Mouse (Mus musculus) erythroid progenitor cell, adult 5-6 weeks (primary cell): ENCODE measurements at regions not wholly inside any gene's neighbourhood (a gene's known extent, or its start where the extent isn't known, plus 50 kb on each side); places are given as distances from the start of the nearest gene placed in this dataset.
A peak's percentile ranks its signal among the peaks of the same experiment; 100 is the strongest.

Experiments used
- ATAC-seq: replicated peaks from 2 replicates; pipeline ENCODE4 v1.8.0; 2016; ENCODE audit warnings: moderate number of reproducible peaks, mild to moderate bottlenecking, moderate TSS enrichment, inconsistent platforms; ENCODE audit not compliant: poor library complexity, low FRiP score, severe bottlenecking

DNA sequence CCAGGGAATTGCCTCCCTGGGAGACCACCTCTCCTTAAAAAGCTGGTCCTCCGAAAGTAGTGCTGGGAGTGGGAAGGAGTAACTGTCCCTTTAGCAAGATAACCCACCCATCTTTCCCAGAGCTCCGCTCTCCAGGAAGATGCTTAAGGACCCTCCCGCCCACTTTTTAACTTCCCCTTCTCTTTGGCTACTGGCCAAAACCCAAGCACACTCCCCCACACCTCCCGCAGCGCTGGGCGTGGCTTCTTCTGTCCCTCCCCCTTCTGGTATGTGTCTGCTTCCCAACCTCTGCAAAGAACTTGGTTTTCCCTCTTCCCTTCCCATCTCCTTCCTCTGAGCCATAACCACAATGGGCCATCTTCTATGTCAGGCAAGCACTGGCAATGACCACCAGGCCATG is 85.4 kb downstream of the Rpap3 start:
- ATAC-seq, result no peak

DNA sequence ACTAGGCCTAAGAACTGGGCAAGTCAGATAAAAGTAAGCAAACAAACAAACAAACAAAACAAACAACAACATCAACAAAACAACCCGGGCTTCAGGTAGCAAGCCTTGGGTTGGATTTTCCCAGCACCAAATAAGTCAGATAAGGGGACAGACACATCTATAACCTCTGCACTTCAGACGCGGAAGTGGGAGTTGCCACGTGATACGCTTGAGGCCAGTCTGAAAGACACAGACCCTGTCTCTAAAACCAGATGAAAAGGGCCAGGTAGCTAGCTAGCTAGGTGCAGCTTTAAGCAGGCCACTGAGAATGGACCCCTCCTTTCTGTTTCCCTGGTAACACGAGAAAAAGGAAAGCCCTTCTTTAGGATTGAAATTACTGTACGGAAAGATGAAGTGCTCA is 85.9 kb downstream of the Rpap3 start:
- ATAC-seq, result no peak

DNA sequence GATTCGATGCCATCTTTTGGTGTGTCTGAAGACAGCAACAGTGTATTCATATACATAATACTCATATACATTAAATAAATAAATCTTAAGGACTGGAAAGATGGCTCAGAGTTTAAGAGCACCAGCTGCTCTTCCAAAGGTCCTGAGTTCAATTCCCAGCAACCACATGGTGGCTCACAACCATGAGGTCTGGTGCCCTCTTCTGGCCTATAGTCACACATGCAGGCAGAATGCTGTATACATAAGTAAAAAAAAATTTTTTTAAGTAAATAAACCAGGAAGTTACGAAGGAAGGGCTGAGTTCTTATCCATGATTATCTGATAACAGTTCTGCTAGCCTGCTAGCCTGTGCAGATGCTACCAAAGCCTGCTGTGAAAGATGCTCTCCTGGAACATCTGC is 93.3 kb downstream of the Rpap3 start:
- no peak for ATAC-seq

DNA sequence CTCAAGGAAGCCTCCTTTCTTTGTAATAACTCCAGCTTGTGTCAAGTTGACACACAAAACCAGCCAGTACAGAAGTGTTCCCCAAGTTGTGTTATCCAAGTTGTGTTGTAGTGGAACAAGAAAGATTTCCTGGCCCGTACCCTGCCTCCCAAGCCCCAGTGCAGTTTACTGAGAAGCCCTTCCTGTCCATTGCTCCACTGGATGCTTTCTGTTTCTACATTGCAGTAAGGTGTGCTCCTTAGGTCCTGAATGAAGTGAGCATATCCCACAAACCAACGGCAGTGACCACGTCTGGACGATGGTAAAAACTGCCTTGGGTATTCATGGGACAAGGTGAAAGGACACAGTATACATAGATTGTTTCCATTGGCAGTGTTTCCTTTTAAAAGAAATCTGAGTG is 94.9 kb downstream of the Rpap3 start:
- no peak for ATAC-seq

DNA sequence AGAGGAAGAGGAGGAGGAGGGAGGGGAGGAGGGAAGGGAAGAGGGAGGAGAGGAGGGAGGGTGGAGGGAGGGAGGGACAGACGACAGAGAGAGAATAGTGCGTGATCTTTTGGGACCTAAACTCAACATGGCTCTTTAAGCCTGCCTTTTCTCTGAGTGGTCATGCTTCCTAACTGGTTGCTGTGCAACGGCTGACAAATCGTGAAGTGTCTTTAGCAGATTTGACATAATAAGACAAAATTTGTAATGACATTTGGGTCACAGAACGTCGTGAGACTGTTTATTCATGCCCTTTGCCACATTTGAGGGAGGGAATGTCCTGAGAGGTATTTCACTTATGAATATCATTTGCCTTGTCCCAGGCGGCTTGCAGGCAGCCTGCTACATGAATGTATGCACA is 96.1 kb downstream of the Rpap3 start:
- ATAC-seq, result no peak

DNA sequence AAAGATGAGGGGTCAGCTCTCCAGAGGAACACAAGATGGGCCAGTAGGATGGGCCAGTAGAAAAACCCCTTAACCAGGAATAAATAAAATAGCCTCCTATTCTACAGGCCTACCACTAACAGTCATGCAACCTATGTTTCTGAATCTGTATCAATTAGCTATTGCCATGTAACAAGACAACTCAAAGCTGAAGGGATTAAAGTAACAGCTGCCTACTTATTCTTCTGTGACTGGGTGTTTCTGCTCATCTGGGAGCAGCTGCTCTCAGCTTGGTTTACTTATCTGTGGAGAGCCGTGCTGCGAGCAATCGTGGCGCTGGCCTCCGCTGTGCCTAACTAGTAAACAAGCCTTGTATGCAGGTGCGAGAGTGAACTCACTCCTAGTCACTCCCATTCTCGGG is 97.0 kb downstream of the Rpap3 start:
- no peak for ATAC-seq

DNA sequence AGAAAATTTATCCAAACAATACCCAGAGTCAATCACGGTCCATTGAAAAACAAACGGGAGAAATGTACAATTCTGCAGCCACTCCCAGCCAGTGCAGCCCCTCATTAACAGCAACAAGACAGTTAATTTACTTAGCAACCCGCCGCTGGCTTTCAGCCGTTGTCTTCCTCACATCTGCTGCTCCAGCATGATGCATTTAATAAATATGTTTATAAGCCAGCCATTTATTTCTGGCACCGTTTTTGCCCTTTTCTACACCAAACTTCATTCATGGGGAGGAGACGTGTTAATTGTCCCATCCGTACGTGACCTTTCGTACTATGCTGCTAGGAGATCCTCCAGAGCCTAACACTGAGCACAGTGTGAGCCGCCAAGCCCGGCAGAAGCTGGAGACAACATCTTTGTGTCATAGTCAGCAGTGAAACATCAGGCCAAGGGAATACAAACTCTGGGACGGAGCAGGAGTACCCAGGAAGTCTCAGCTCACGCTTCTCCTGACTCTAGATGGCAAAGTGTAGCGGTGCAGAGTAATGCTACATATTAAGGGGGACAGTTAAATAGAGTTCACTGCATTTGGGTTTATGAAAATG is 97.9 kb downstream of the Rpap3 start:
- no peak for ATAC-seq

DNA sequence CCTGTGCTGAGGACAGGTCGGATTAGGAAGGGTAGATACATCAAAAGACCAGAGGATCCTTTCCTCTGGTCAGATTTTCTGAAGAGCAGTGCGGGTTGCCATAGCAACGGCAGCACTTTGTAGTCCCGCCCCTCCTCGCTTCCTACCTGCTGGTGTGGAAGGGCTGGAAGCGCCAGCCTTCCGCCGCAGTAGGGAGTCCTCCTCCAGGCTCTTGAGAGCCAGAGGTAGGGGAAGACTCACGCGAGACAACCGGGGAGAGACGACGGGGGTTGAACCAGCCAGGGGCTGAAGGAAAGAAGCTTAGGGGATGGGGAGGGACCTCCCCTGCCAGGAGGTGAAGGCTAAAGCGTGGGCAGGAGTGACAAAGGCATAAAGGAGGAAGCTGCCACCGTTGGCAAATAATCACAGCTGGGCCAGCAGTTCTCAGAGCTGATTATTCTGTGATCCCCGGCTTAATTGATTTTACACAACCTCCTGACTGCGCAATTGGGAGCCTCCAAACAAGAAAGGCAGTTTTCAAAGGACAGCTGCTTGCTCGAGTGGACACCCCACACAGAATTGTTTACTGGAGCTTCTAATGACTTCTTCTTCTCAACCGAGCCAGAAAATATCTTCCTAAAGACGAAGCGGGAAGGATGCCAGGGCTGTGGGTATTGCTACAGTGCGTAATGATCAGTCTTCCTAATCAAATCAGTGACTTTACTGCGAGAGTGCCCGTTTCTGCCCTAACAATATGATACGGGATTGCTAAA is 98.8 kb downstream of the Rpap3 start:
- ATAC-seq, result no peak

DNA sequence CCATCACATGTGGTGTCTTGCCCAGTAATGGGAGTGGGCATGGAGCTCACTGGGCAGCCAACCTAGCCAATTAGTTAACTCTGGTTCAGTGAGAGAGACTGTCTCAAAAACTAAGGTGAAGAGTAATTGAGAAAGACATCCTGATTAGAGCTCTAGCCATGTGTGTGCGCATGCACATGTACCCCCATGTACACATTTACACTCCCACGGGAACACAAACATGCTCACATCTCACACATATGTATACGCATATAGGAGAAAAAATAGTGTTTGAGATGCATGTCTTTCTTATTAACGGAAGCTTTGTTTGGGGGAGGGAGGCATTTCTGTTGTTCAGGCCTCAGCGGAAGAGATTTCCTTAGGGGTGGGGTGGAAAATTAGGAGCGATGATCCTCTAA is 99.4 kb downstream of the Rpap3 start:
- no peak for ATAC-seq

DNA sequence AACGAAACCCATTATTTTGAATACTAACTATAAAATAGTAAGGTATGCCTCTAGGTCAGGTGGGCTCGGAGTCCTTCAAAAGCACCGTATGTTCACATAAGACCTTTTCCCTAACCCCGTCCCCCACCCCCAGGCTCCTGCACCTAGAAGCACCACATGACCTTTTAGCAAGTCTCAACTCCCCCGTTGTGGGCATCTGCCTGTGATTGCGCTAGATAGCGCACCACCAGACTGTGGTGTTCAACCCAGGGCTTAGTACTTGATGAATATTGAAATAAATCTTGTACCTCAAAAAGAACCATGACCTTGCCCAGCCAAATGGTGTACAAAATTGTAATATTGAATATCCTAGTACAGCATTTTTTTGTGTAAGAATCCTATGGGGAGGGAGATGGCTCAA is 99.8 kb downstream of the Rpap3 start:
- no peak for ATAC-seq

DNA sequence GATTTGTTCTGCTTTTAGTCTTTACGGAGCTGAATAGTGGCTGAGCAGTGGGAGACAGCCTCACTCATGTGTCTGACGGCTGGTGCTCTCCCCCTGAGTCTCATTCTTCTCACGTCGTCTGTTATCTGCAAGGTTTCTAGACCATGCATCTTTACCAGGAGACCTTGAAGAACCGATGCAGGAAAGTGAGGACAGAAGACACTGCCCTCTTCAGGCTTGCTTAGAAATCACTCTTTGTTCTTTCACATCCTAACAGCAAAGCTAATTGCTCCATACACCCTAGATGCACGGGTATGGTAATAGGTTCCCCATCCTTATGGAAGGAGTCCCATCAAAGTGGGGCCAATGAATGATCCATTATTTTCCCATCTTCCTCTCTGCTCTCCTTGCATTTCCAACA is 102.1 kb downstream of the Rpap3 start:
- no peak for ATAC-seq

DNA sequence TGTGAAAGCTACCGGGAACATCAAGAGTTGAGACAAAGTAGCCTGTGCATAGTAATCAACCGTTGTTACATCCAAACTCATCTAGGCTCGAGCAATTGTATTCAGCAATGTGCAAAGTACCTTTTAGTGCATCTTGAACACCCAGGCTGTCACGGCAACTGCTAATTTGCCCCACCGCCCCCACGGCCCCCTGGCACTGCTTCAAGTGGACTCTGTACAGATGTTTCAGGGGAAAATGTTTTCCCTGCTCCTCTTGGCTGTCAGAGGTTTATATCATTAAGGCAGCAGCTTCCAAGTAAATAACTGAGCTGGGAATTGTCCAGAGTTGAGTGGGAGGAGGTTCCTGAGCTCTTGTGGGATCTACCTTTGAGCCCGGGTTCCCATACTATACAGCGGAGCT is 107.4 kb downstream of the Rpap3 start:
- no peak for ATAC-seq

DNA sequence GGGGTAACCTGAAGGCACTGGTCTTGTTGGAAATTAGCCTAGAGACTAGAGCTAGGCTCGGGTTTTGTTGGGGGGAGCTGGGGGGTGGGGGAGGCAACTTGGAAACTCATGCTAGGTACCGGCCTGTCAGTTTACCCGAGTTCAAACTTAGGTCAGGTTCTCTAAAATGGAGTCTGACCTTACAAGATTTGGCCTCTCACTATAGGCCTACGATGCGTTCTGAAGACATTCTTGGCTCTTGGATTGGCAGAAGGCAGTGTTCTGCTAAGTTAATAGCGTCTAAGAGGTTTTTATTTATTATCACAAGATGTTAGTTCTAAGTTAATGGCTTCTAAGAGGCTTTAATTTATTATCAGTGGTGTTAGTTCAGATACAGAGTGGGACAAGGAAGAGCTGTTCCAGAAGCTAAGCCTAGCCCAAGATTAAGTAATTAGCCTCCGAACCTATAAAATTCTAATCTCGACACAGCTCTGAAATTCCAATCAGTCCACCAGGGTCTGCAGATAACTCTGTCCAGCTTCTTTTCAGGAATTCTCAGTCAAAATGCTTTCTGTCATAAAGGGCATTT is 109.0 kb downstream of the Rpap3 start:
- no peak for ATAC-seq

DNA sequence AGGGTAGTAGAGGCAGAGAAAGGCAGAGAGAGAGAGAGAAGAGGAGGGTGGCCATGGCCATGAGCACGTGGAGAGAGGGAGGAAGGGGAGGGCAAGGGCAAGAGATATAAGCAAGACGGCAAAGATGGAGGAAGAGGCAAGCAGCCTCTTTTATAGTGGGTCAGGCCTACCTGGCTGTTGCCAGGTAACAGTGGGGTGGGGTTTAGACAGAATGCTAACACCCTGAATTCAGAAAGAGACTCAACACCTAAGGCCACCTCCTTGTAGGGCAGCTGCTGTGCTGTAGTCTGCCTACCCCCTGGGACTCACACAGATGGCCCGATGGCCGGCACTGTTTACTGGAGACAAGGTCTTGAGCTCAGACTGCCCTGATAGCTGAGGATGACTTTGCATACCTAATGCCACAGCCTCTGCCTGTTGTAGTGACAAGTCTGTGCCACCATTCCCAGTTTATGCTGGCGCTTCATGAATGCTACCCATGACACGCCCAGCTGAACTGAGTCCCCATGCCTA is 110.3 kb downstream of the Rpap3 start:
- ATAC-seq, result no peak

DNA sequence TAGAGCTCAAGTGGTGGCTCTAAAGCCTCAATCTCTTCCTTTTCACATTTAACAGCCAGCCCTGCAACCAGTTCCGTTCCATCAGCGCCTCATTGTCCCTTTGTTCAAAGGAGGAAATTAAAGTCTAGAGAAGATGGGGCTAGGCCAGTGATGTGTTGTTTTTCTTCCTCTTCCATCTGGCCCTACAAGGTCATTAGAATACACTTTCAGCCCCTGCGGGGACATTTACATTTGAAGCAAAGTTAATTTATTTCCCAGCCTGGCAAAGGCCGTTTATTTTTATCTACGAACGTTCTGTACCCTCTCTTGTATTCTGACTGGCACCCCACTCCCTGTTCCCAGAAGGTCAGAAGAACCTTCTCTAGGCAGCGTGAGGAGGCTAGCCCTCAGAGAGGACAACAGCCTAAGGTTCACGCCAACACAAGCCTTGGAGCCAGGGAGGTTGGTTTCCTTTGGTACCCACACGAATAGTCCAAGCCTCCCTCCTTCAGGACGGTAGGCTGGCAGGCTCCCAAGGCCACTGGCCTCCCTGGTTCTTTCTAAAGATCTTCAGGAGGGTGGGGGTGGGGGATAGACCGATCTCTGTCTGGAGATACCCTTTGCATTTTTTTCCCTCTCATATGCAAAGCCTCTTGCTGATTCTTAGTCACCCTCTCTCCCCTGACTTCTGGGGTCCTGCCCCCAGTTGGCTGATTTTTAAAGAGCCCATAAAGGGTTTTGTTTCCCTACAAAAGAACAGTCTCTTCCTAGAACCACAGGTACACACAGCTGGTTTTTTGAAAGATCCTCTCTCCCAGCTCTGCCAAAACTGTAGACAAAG is 111.6 kb downstream of the Rpap3 start:
- ATAC-seq, result no peak

DNA sequence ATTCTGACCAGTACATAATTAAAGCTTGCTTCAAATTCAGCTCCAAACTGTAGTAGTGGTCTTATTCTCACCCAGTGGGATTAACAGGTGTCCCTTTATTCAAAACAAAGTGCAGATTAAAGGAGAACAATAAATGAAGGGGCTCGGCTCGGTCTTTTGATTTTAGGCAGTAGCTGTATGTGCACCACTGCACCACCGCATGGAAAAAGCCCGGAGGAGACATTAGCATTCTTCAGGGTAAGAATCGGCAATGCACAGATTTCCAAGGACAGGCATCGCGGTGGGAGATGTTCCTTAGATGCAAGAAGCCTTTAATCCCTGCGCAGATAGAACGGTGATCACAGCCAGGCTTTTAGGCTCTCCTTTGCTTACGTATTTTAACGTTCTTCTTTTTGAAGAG is 112.8 kb downstream of the Rpap3 start:
- ATAC-seq, result no peak

DNA sequence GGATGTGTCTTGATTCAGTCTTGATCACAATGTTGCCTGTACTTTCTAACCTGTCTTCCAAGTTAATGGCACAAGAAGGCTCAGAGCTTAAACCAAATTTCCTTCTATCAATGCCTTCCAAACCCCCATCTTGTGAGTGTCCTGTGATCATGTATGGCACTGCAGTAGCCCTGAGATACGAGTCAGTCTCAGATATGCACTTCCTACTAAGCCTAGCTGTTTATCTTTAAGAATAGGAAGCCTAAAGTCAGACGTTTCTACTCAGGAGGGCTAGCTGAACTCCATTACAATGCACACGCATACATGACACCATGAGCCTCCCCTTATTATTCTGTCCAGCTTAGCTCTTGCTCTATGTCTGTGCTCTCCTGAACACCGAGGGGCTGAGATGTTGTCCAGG is 114.2 kb downstream of the Rpap3 start:
- ATAC-seq, result no peak

DNA sequence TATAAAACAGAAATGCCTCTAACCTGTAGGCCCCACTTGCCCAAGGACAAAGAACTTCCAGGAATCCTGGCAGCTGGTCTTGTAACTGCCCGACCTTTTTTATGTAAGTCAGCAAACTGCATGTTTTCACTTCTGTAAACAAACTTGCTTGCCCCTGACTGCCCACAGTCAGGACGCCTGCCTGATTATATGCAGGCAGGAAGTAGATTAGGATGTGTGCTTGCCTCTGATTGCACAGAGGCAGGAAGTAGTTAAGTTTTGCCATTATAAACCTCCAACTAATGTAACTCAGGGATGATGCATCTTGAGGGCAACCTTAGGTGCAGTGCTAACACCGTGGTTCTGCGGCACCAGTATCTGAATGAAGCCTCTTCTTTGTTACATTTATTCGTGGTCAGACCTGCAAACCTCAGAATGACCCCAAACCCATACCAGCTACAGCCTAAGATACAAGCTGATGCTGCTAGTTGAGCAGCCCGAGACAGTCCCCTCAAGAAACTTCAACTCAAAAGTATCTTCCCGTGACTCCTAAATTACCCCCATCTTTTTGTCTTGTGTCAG is 114.8 kb downstream of the Rpap3 start:
- no peak for ATAC-seq

DNA sequence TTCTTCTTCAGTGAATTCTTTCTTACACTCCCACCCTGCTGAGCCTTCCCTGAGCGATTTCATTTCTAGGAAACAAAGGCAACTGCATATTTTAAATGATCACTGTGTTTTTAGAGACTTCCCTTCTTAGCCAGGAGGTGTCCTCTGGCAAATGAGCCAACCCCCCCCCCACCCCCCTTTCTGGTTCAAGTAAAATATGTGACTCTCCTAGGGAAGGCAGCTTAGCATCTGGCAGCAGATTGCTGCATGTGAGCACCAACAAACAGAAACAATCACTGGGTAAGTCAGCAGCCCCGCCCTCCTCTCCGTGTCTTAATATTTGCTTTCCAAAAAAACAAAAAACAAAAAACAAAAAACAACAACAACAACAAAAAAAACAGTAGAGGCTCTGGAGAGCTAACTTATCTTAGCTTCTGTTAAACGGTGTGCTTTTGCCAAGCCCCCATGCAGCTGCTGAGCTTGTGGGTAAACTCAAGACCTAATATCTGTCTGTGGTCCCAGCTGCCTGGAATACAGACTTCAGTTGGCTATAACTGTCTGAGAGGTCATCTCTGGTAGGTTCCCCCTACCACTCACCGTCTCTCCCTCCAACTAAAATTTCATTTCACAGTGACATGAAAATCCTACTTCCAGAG is 117.9 kb downstream of the Rpap3 start:
- no peak for ATAC-seq

DNA sequence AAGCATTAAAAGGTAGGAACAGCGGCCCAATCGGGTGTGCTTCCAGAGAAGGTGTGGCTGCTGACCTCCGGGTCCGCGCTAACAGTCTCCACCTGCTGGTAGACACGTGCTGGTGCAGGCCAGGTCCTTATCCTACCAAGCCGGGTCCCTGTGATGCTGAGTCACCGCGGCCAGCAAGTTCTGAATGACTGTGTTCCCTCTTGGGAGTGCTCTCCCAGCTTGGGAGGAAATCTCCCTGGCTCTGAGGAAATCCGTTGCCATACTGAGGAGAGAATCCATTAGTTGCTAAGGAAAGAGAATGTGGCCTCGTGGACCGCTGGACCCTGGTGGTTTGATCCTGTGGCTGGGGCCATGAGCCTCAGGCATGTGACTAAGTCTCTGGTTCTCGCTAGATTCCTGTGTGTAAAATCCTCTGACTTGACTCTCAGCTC is 123.9 kb downstream of the Rpap3 start:
- peak; percentile 89 for ATAC-seq
